ENCODE assay signal across 9 mouse cellular contexts in genomic region chr16:89944050-89944449, GRCm38 (mm10).
DNase-seq lines count a peak whose midpoint lies in the region; ATAC-seq lines count a peak whose summit lies in the region.
"Had no signal": no experiment of that assay in that cellular context is flagged by ENCODE, and none has a peak within 500 bp of the region (broad histone marks: within the 10 kb centered on the region; RNA-seq: fewer than 3 reads in every experiment).

No protein-coding gene starts in this region.

- H3K36me3 ChIP-seq in kidney, embryonic 16.5 days (ENCODE audit: insufficient read depth, low read length): no peaks in the 10 kb centered on the region
- no peaks in the 10 kb centered on the region for H3K36me3 ChIP-seq in kidney, embryonic 14.5 days (ENCODE audit: control insufficient read depth, insufficient read depth, low read length)
- H3K36me3 ChIP-seq in embryonic facial prominence, embryonic 12.5 days: no peaks in the 10 kb centered on the region
- no peaks in the 10 kb centered on the region for H3K36me3 ChIP-seq in hindbrain, embryonic 16.5 days (ENCODE audit: control insufficient read depth, insufficient read depth, low read length)
- H3K36me3 ChIP-seq in neural tube, embryonic 11.5 days (ENCODE audit: control insufficient read depth, insufficient read depth, low read length): no peaks in the 10 kb centered on the region

- ATAC-seq in kidney, embryonic 16.5 days (ENCODE audit: low FRiP score, low TSS enrichment): peak; percentile 36
- ATAC-seq in kidney, embryonic 14.5 days (ENCODE audit: low FRiP score, low TSS enrichment): no peak
- ATAC-seq in embryonic facial prominence, embryonic 12.5 days (ENCODE audit: insufficient number of reproducible peaks, insufficient read depth, low FRiP score, low TSS enrichment): 0 out of 2 replicates have a peak, but pooled peaks have one; percentile 36
- ATAC-seq in hindbrain, embryonic 16.5 days: peak; percentile 43
- ATAC-seq in neural tube, embryonic 11.5 days (ENCODE audit: insufficient read depth, low FRiP score, low TSS enrichment): peak; percentile 75
- ATAC-seq: CD4-positive, CD25-positive, alpha-beta regulatory T cell, adult 4 months had no signal

- peaks cover 12% of the 10 kb centered on the region for H3K4me1 ChIP-seq in kidney, embryonic 16.5 days (ENCODE audit: insufficient read depth, low read length)
- H3K4me1 ChIP-seq in kidney, embryonic 14.5 days (ENCODE audit: control insufficient read depth, insufficient read depth, low read length): peaks cover 11% of the 10 kb centered on the region; the same call in 1 of the 2 replicates
- H3K4me1 ChIP-seq in embryonic facial prominence, embryonic 12.5 days: peaks cover 43% of the 10 kb centered on the region
- peaks cover 24% of the 10 kb centered on the region for H3K4me1 ChIP-seq in hindbrain, embryonic 16.5 days (ENCODE audit: control insufficient read depth, insufficient read depth, low read depth, low read length)
- peaks cover 18% of the 10 kb centered on the region for H3K4me1 ChIP-seq in neural tube, embryonic 11.5 days (ENCODE audit: control insufficient read depth, insufficient read depth, low read length)

- 0 out of 2 replicates have a peak, but pooled peaks cover 5% of the 10 kb centered on the region for H3K27me3 ChIP-seq in kidney, embryonic 16.5 days (ENCODE audit: insufficient read depth, low read length)
- no peaks in the 10 kb centered on the region for H3K27me3 ChIP-seq in kidney, embryonic 14.5 days (ENCODE audit: control insufficient read depth, insufficient read depth, low read length)
- H3K27me3 ChIP-seq in embryonic facial prominence, embryonic 12.5 days: no peaks in the 10 kb centered on the region
- no peaks in the 10 kb centered on the region for H3K27me3 ChIP-seq in hindbrain, embryonic 16.5 days (replicated peaks; ENCODE audit: control insufficient read depth, insufficient read depth, low read length)
- no peaks in the 10 kb centered on the region for H3K27me3 ChIP-seq in neural tube, embryonic 11.5 days (ENCODE audit: control insufficient read depth, insufficient read depth, low read length)

- no peak overlapping the region for H3K27ac ChIP-seq in kidney, embryonic 16.5 days (ENCODE audit: low read length)
- no peak overlapping the region for H3K27ac ChIP-seq in kidney, embryonic 14.5 days (ENCODE audit: low read depth, low read length)
- H3K27ac ChIP-seq in embryonic facial prominence, embryonic 12.5 days: no peak overlapping the region; the same call in 1 of the 2 replicates
- peak overlapping the region; percentile 23; the same call in 1 of the 2 replicates for H3K27ac ChIP-seq in hindbrain, embryonic 16.5 days (ENCODE audit: low read depth, low read length)
- H3K27ac ChIP-seq in neural tube, embryonic 11.5 days (ENCODE audit: low read depth, low read length): no peak overlapping the region

- H3K9me3 ChIP-seq in kidney, embryonic 16.5 days (ENCODE audit: low read length): peaks cover 10% of the 10 kb centered on the region; the same call in 1 of the 2 replicates
- H3K9me3 ChIP-seq in kidney, embryonic 14.5 days (ENCODE audit: control insufficient read depth, low read length): no peaks in the 10 kb centered on the region
- no peaks in the 10 kb centered on the region for H3K9me3 ChIP-seq in embryonic facial prominence, embryonic 12.5 days
- no peaks in the 10 kb centered on the region for H3K9me3 ChIP-seq in hindbrain, embryonic 16.5 days (ENCODE audit: control insufficient read depth, low read length)
- H3K9me3 ChIP-seq in neural tube, embryonic 11.5 days (ENCODE audit: control insufficient read depth, low read length): no peaks in the 10 kb centered on the region

- peak; percentile 60 for DNase-seq in neural tube, embryonic 11.5 days (ENCODE audit: low spot score)
- DNase-seq in layer of hippocampus, adult 11-12 months (ENCODE audit: low spot score): no peak
- no peak for DNase-seq in cerebellum, adult 18-20 months
- no peak for DNase-seq in layer of hippocampus, adult 8-10 months (ENCODE audit: low spot score in 2 of 2)

- no peak overlapping the region for H3K4me2 ChIP-seq in kidney, embryonic 16.5 days (replicated peaks; ENCODE audit: low read depth, low read length)
- no peak overlapping the region for H3K4me2 ChIP-seq in kidney, embryonic 14.5 days (replicated peaks; ENCODE audit: low read depth, low read length)
- no peak overlapping the region for H3K4me2 ChIP-seq in embryonic facial prominence, embryonic 12.5 days (replicated peaks)
- H3K4me2 ChIP-seq in hindbrain, embryonic 16.5 days (ENCODE audit: low read length): peak overlapping the region; percentile 33
- H3K4me2 ChIP-seq in neural tube, embryonic 11.5 days (ENCODE audit: low read depth): no peak overlapping the region

- H3K4me3 ChIP-seq in kidney, embryonic 16.5 days (ENCODE audit: low read length): no peak overlapping the region
- H3K4me3 ChIP-seq in kidney, embryonic 14.5 days (ENCODE audit: low read length): no peak overlapping the region
- no peak overlapping the region for H3K4me3 ChIP-seq in embryonic facial prominence, embryonic 12.5 days
- no peak overlapping the region for H3K4me3 ChIP-seq in hindbrain, embryonic 16.5 days (ENCODE audit: low read length)
- no peak overlapping the region for H3K4me3 ChIP-seq in neural tube, embryonic 11.5 days (ENCODE audit: low read depth, low read length)

- H3K9ac ChIP-seq in kidney, embryonic 16.5 days (replicated peaks; ENCODE audit: low read length): peak overlapping the region; percentile 24
- H3K9ac ChIP-seq in kidney, embryonic 14.5 days (ENCODE audit: low read depth, low read length): no peak overlapping the region
- no peak overlapping the region for H3K9ac ChIP-seq in embryonic facial prominence, embryonic 12.5 days
- H3K9ac ChIP-seq in hindbrain, embryonic 16.5 days (ENCODE audit: low read depth, low read length): peak overlapping the region; percentile 31
- H3K9ac ChIP-seq in neural tube, embryonic 11.5 days (ENCODE audit: low read length): peak overlapping the region; percentile 7

- 27% methylated on average over 6 of the region's 6 CpGs for WGBS in kidney, embryonic 16.5 days
- 27% methylated on average over 6 of the region's 6 CpGs for WGBS in kidney, embryonic 14.5 days
- 18% methylated on average over 6 of the region's 6 CpGs for WGBS in embryonic facial prominence, embryonic 12.5 days
- 8% methylated on average over 6 of the region's 6 CpGs for WGBS in hindbrain, embryonic 16.5 days
- whole genome bisulfite sequencing in neural tube, embryonic 11.5 days: 14% methylated on average over 6 of the region's 6 CpGs

Comparison
In these comparisons a context has a peak if more than half of its experiments do, and no peak if none do; other contexts are left out.
1. H3K9ac ChIP-seq: peak in kidney, embryonic 16.5 days (single experiment), hindbrain, embryonic 16.5 days (single experiment) and neural tube, embryonic 11.5 days (single experiment); none in kidney, embryonic 14.5 days (single experiment) and embryonic facial prominence, embryonic 12.5 days (single experiment).